Mouse (Mus musculus): ENCODE data around the gene Mlxipl. TPM values are rescaled to one million over a fixed set of nuclear protein-coding genes. Genes with fewer than 3 reads are reported as not detected.

The Mlxipl gene
- polyA plus RNA-seq, 1 experiment from 2014 or later, result 3.0 TPM

GRCm38 (mm10) chr5:135100981-135101380, 11.3 kb downstream of the Mlxipl start:
- H3K27me3 ChIP-seq (ENCODE audit: insufficient read depth, poor library complexity, severe bottlenecking), result peaks cover 16% of the 10 kb centered on the region
- no peak for DNase-seq (ENCODE audit: low spot score)
- H3K36me3 ChIP-seq, result no peaks in the 10 kb centered on the region

DNA sequence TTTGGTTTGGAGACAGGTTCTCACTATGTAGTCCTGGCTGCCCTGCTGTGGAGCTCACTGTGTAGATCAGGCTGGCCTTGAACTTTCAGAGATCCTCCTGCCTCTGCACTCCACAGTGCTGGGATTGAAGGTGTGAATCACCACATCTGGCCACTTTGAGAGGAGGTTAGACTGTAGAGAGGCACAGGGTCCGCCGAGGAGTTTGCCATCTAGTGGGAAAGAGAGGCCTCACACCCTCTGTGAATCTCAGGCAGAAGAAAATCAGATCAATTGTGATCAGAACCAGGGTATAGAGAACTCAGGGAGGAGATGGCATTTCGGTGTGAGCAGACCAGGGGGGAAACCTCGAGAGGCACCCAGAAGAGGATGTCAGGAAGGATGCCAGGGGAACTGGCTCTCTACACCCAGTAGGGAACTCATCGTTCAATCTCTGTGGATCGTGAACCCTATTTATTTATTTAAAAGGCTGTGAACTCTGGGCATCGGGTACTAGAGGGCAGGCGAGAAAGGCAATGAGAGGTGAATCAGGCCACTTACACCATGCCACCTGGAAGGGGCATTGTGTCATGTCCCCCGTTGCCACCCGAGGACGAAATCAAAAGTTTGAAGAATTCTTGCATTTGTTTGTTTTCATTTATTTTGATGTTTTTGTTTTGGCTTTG, 14.4 kb downstream of the Mlxipl start:
- no peak for DNase-seq (ENCODE audit: low spot score)
- Histone ChIP-seq H3K4me1 (peaks cover 18% of the 10 kb centered on the region), H3K27me3 (ENCODE audit: insufficient read depth, poor library complexity, severe bottlenecking) (peaks cover 46% of the 10 kb centered on the region), H3K36me3 (no peaks in the 10 kb centered on the region), H3K9me3 (no peaks in the 10 kb centered on the region), H3K27ac (no peak overlapping the region), H3K4me3 (no peak overlapping the region)
- WGBS, result 57% methylated on average over 11 of the region's 11 CpGs

More at GRCm38 (mm10) chr5:135100981-135101380, 11.3 kb downstream of the Mlxipl start:
- H3K27ac ChIP-seq, result no peak overlapping the region
- H3K4me3 ChIP-seq, result no peak overlapping the region
- H3K9me3 ChIP-seq, result no peaks in the 10 kb centered on the region
- no peaks in the 10 kb centered on the region for H3K4me1 ChIP-seq
- 50% methylated on average over 1 of the region's 1 CpGs for WGBS

GRCm38 (mm10) chr5:135106758-135107256, 17.1 kb downstream of the Mlxipl start:
- peak overlapping the region; percentile 59 for H3K27ac ChIP-seq
- peaks cover 62% of the 10 kb centered on the region for H3K27me3 ChIP-seq (ENCODE audit: insufficient read depth, poor library complexity, severe bottlenecking)
- H3K4me3 ChIP-seq, result peak overlapping the region; percentile 68
- 1% methylated on average over 48 of the region's 48 CpGs for WGBS
- DNase-seq (ENCODE audit: low spot score), result peak; percentile 92
- H3K4me1 ChIP-seq, result peaks cover 18% of the 10 kb centered on the region
- H3K36me3 ChIP-seq, result no peaks in the 10 kb centered on the region
- H3K9me3 ChIP-seq, result no peaks in the 10 kb centered on the region

DNA sequence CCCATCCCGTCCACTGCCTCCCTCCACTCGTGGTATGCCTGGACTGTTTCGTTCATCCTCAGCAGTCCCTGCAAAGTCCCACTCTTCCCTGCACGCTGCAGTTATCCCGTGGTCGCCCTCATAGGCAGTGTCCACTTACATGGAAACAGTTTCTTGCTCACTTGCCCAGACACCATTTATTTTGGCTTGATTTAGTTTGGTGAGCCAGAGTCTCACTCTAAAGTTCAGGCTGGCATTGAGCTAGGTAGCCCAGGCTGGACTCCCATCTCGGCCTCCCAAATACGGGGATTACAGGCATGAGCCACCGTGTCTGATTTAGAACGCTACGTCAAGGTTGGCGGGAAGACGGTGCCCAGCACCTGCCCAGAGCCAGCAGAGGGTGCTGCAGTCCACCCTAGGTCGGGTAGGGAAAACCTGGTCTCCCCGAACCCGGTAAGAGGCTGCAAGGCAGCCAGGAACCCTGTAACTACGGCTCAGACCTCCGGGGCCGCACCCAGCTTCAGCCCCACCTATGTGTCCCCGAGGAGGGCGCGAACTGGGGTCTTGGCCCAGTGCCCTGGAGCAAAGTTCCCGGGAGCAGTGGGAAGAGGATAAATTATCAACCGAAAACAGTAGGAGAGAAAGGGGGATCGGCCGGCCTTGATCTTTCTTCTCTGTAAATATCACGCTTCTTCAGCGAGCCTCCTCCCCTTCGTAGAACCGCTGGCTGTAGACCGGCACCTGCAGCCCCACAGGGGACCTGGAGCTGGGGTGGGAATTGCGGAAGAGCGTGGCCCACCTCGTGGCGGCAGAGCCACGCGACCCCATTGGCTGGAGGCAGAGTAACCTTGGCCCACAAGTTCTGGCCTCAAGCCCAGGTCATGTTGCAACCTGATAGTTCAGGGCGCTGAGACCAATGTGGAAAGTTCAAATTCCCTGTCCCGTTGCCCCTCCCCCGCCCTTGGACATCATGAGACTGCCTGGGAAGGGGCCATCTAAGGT, 18.1 kb downstream of the Mlxipl start:
- H3K9me3 ChIP-seq, result no peaks in the 10 kb centered on the region
- 12% methylated on average over 40 of the region's 40 CpGs for WGBS
- DNase-seq (ENCODE audit: low spot score), result peak; percentile 81

GRCm38 (mm10) chr5:135109017-135109416, 19.3 kb downstream of the Mlxipl start:
- DNase-seq (ENCODE audit: low spot score), result no peak
- Histone ChIP-seq H3K9me3 (no peaks in the 10 kb centered on the region), H3K36me3 (no peaks in the 10 kb centered on the region), H3K4me1 (peaks cover 18% of the 10 kb centered on the region), H3K27ac (no peak overlapping the region), H3K4me3 (no peak overlapping the region), H3K27me3 (ENCODE audit: insufficient read depth, poor library complexity, severe bottlenecking) (peaks cover 67% of the 10 kb centered on the region)
- 63% methylated on average over 6 of the region's 6 CpGs for WGBS

More for the DNA sequence above, 18.1 kb downstream of the Mlxipl start:
- Histone ChIP-seq H3K27me3 (ENCODE audit: insufficient read depth, poor library complexity, severe bottlenecking) (peaks cover 61% of the 10 kb centered on the region), H3K4me3 (peak overlapping the region; percentile 68), H3K4me1 (peaks cover 18% of the 10 kb centered on the region), H3K27ac (no peak overlapping the region), H3K36me3 (no peaks in the 10 kb centered on the region)

DNA sequence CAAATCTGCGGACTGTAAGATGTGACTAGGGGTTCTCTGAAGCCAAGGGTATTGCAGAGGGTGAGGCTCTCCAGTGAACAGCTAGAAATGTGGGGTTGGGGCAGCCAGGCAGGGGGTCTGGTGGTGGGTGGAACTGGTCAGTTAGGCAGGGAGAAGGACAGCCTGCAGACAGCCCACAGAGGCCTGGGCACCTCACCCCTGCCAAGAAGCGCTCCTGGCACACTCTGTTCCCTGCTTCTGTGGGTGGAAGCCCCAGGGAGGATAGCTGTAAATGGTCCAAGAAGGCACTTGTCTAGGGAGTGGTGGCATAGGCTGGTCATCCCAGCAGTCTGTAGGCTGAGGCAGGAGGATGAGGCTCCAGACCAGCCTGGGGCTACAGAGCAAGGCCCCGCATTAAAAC, 19.7 kb downstream of the Mlxipl start:
- Histone ChIP-seq H3K27me3 (ENCODE audit: insufficient read depth, poor library complexity, severe bottlenecking) (peaks cover 68% of the 10 kb centered on the region), H3K27ac (no peak overlapping the region), H3K4me1 (peaks cover 18% of the 10 kb centered on the region), H3K36me3 (no peaks in the 10 kb centered on the region), H3K4me3 (no peak overlapping the region), H3K9me3 (no peaks in the 10 kb centered on the region)
- no peak for DNase-seq (ENCODE audit: low spot score)
- WGBS, result 85% methylated on average over 3 of the region's 3 CpGs

DNA sequence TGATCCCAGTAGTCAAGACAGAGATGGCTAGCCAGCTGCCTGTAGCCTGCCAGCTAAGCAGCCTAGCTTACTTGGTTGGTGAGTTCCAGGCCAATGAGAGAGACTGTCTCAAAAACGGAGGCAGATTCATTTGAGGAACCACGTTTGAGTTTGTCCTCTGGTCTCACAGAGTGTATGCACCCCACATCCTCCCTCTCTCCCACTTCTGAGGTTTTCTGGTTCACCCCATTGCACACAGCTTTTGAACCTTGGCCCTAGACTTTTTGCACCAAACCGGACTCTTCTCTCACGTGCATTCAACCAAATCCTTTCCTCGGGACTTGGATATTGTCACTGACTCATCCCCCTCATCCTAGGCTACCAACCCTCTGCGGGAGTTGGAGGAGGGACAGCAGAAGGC, 20.3 kb downstream of the Mlxipl start:
- peaks cover 64% of the 10 kb centered on the region for H3K27me3 ChIP-seq (ENCODE audit: insufficient read depth, poor library complexity, severe bottlenecking)
- no peak for DNase-seq (ENCODE audit: low spot score)
- H3K9me3 ChIP-seq, result no peaks in the 10 kb centered on the region
- no peak overlapping the region for H3K27ac ChIP-seq
- H3K4me1 ChIP-seq, result peaks cover 18% of the 10 kb centered on the region
- no peak overlapping the region for H3K4me3 ChIP-seq
- 72% methylated on average over 6 of the region's 6 CpGs for whole genome bisulfite sequencing
- no peaks in the 10 kb centered on the region for H3K36me3 ChIP-seq

DNA sequence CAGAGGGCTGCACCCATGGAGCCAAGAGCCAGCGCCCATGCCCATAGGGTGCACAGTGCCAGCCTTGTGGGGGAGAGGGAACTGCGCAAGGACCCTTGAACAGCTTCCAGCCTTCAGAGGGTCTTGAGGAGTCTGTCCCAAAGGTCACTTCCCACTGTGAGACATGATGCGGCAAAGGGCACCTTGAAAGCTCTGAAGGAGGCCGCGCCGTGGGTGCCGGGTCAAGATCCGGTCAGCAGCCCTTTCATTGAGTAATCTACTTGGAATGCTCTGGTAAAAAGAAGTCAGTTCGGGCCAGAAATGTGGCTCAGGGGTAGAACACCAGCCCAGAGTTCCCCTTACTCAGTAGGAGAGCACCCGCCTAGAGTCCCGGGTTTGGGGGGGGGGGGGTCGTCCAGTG, 24.1 kb downstream of the Mlxipl start:
- no peaks in the 10 kb centered on the region for H3K36me3 ChIP-seq
- H3K27me3 ChIP-seq (ENCODE audit: insufficient read depth, poor library complexity, severe bottlenecking), result peaks cover 29% of the 10 kb centered on the region
- 78% methylated on average over 12 of the region's 12 CpGs for WGBS
- H3K4me1 ChIP-seq, result peaks cover 3% of the 10 kb centered on the region
- no peak for DNase-seq (ENCODE audit: low spot score)
- no peak overlapping the region for H3K4me3 ChIP-seq
- no peaks in the 10 kb centered on the region for H3K9me3 ChIP-seq
- H3K27ac ChIP-seq, result no peak overlapping the region

- Histone ChIP-seq H3K4me3 (no peak overlapping the region), H3K27ac (no peak overlapping the region), H3K36me3 (no peaks in the 10 kb centered on the region), H3K27me3 (ENCODE audit: insufficient read depth, poor library complexity, severe bottlenecking) (peaks cover 19% of the 10 kb centered on the region), H3K4me1 (peaks cover 5% of the 10 kb centered on the region), H3K9me3 (no peaks in the 10 kb centered on the region)
- DNase-seq (ENCODE audit: low spot score), result no peak
- 85% methylated on average over 8 of the region's 8 CpGs for WGBS
Measured at GRCm38 (mm10) chr5:135115241-135115640, 25.6 kb downstream of the Mlxipl start.

DNA sequence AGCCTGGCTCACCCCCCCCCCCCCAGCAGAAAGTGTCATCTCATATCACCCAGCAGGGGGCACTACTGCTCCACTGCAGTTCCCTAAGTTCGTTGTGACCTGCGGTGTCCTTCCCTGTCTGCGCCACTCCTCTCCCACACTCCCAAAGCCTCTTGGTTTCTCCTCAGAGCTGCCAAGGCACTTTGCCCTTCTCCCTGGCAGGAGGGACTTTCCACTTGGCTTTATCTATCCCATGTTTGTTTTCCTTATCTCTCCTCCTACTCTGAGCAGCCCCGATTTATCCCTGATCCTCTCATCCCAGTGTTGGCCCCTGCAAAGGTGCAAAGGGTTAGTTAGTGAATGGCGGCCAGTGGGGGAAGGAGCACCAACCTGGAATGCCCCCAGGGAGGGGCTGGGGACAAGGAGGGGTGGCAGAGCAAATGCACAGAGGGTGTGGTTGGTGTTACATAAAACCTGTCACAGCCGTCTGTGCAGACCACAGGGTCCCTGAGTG, 28.9 kb downstream of the Mlxipl start:
- Histone ChIP-seq H3K9me3 (no peaks in the 10 kb centered on the region), H3K4me3 (no peak overlapping the region; the same call in 1 of the 2 replicates), H3K27me3 (ENCODE audit: insufficient read depth, poor library complexity, severe bottlenecking) (peaks cover 38% of the 10 kb centered on the region), H3K4me1 (peaks cover 13% of the 10 kb centered on the region), H3K36me3 (no peaks in the 10 kb centered on the region), H3K27ac (no peak overlapping the region)
- 5% methylated on average over 6 of the region's 6 CpGs for WGBS
- peak; percentile 81 for DNase-seq (ENCODE audit: low spot score)

GRCm38 (mm10) chr5:135120753-135121152, 31.1 kb downstream of the Mlxipl start:
- H3K9me3 ChIP-seq, result no peaks in the 10 kb centered on the region
- no peak overlapping the region for H3K4me3 ChIP-seq
- H3K36me3 ChIP-seq, result no peaks in the 10 kb centered on the region
- no peak for DNase-seq (ENCODE audit: low spot score)
- peaks cover 37% of the 10 kb centered on the region for H3K27me3 ChIP-seq (ENCODE audit: insufficient read depth, poor library complexity, severe bottlenecking)
- WGBS, result 54% methylated on average over 4 of the region's 4 CpGs
- H3K27ac ChIP-seq, result no peak overlapping the region
- H3K4me1 ChIP-seq, result peaks cover 13% of the 10 kb centered on the region

GRCm38 (mm10) chr5:135126121-135126520, 36.4 kb downstream of the Mlxipl start:
- H3K27ac ChIP-seq, result no peak overlapping the region
- H3K36me3 ChIP-seq, result no peaks in the 10 kb centered on the region
- no peaks in the 10 kb centered on the region for H3K9me3 ChIP-seq
- DNase-seq (ENCODE audit: low spot score), result no peak
- 55% methylated on average over 6 of the region's 6 CpGs for WGBS
- no peak overlapping the region for H3K4me3 ChIP-seq
- peaks cover 61% of the 10 kb centered on the region for H3K27me3 ChIP-seq (ENCODE audit: insufficient read depth, poor library complexity, severe bottlenecking)
- H3K4me1 ChIP-seq, result peaks cover 14% of the 10 kb centered on the region; the same call in 1 of the 2 replicates

GRCm38 (mm10) chr5:135127669-135128068, 38.0 kb downstream of the Mlxipl start:
- WGBS, result 77% methylated on average over 6 of the region's 6 CpGs
- DNase-seq (ENCODE audit: low spot score), result no peak
- no peak overlapping the region for H3K27ac ChIP-seq
- H3K36me3 ChIP-seq, result no peaks in the 10 kb centered on the region
- H3K4me1 ChIP-seq, result peaks cover 6% of the 10 kb centered on the region; the same call in 1 of the 2 replicates
- H3K27me3 ChIP-seq (ENCODE audit: insufficient read depth, poor library complexity, severe bottlenecking), result peaks cover 61% of the 10 kb centered on the region
- H3K9me3 ChIP-seq, result no peaks in the 10 kb centered on the region
- H3K4me3 ChIP-seq, result no peak overlapping the region
